In genomic region chr2:119798246-119798927, GRCm38 (mm10) we compare ENCODE assay signal across 8 mouse cellular contexts. TPM values are rescaled to one million over a fixed set of nuclear protein-coding genes. Genes with fewer than 3 reads are reported as not detected.
DNase-seq lines count a peak whose midpoint lies in the region; ATAC-seq lines count a peak whose summit lies in the region.

No protein-coding gene starts in this region.

- no peak overlapping the region for H3K27ac ChIP-seq in kidney, embryonic 15.5 days

- 12% methylated on average over 13 of the region's 13 CpGs for WGBS in kidney, embryonic 15.5 days

- ATAC-seq in kidney, embryonic 15.5 days (replicated peaks; ENCODE audit: low FRiP score): no peak
- no peak for ATAC-seq in erythroblast, adult 5-6 weeks (replicated peaks; ENCODE audit: low FRiP score, poor library complexity, severe bottlenecking)

- peaks cover 42% of the 10 kb centered on the region for H3K27me3 ChIP-seq in kidney, embryonic 15.5 days

- no peaks in the 10 kb centered on the region for H3K9me3 ChIP-seq in kidney, embryonic 15.5 days (replicated peaks)

- DNase-seq in 416B (ENCODE audit: low read depth) (peak; percentile 70), ES-CJ7 (ENCODE audit: low read depth, low spot score) (peak; percentile 62)
- DNase-seq in cerebellum, adult 9-10 months: peak; percentile 74
- peak; percentile 74 to 76 for DNase-seq in heart, adult 9 months (ENCODE audit: low spot score in 2 of 2)
- peak; percentile 92 for DNase-seq in lung, postnatal 10 days
- peak; percentile 45 for DNase-seq in right cerebral cortex, postnatal 25 days

- H3K9ac ChIP-seq in kidney, embryonic 15.5 days: no peak overlapping the region

- no peaks in the 10 kb centered on the region for H3K36me3 ChIP-seq in kidney, embryonic 15.5 days

- peaks cover 43% of the 10 kb centered on the region for H3K4me1 ChIP-seq in kidney, embryonic 15.5 days

- H3K4me3 ChIP-seq in kidney, embryonic 15.5 days (replicated peaks): no peak overlapping the region

- H3K4me2 ChIP-seq in kidney, embryonic 15.5 days: peak overlapping the region; percentile 99

RNA-seq across cellular contexts. Expression of gene Tyro3, which starts 0.9 kb away (rescaled TPM):
- polyA plus RNA-seq in kidney, embryonic 15.5 days (2015; fragmentation: Nextera tagmentation; extraction: Ambion mirVana): 12.3 and 13.0 TPM in 2 replicates
- not detected in 2 replicates for total RNA-seq in erythroblast, adult 5-6 weeks (2015; ENCODE audit: low replicate concordance)
- not detected in 2 replicates for total RNA-seq in erythroblast, adult 5-6 weeks (2017; ENCODE audit: low replicate concordance)

RNA-seq across cellular contexts. Expression of gene Rpap1, which starts 11.1 kb away (rescaled TPM):
- 29.9 and 34.1 TPM in 2 replicates for polyA plus RNA-seq in kidney, embryonic 15.5 days (2015; fragmentation: Nextera tagmentation; extraction: Ambion mirVana)
- total RNA-seq in erythroblast, adult 5-6 weeks (2015; ENCODE audit: low replicate concordance): 1.3 and 2.7 TPM in 2 replicates
- total RNA-seq in erythroblast, adult 5-6 weeks (2017; ENCODE audit: low replicate concordance): 0.51 and 0.84 TPM in 2 replicates

RNA-seq across cellular contexts. Expression of gene Ltk, which starts 38.2 kb away (rescaled TPM):
- 0.53 and 0.95 TPM in 2 replicates for polyA plus RNA-seq in kidney, embryonic 15.5 days (2015; fragmentation: Nextera tagmentation; extraction: Ambion mirVana)
- total RNA-seq in erythroblast, adult 5-6 weeks (2015; ENCODE audit: low replicate concordance): not detected in 2 replicates
- not detected in 2 replicates for total RNA-seq in erythroblast, adult 5-6 weeks (2017; ENCODE audit: low replicate concordance)

RNA-seq across cellular contexts. Expression of gene Itpka, which starts 56.2 kb away (rescaled TPM):
- polyA plus RNA-seq in kidney, embryonic 15.5 days (2015; fragmentation: Nextera tagmentation; extraction: Ambion mirVana): 1.2 and 1.5 TPM in 2 replicates
- total RNA-seq in erythroblast, adult 5-6 weeks (2015; ENCODE audit: low replicate concordance): not detected in 2 replicates
- not detected in 2 replicates for total RNA-seq in erythroblast, adult 5-6 weeks (2017; ENCODE audit: low replicate concordance)
